Mouse (Mus musculus): ENCODE measurements around the gene 6430550D23Rik. TPM values are rescaled to one million over a fixed set of nuclear protein-coding genes. Genes with fewer than 3 reads are reported as not detected.

6430550D23Rik gene
- total RNA-seq (2023): under 1 TPM; 0.20 to 0.40 TPM

GRCm38 (mm10) chr2:156007888-156008532 is at the start of gene 6430550D23Rik, which contains the start of gene Ergic3:
Gene 6430550D23Rik (minus strand): TSS chr2:156007977.
Gene Ergic3 (plus strand): TSS chr2:156008045.

GRCm38 (mm10) chr2:156052816-156053215 is 45.0 kb upstream of the 6430550D23Rik start, which contains the start of gene Fer1l4:
Gene Fer1l4 (minus strand): TSS chr2:156052947.

GRCm38 (mm10) chr2:155956134-155957059 is 51.4 kb downstream of the 6430550D23Rik start, which contains the start of gene Cep250:
Gene Cep250 (plus strand): TSS chr2:155956458.

DNA sequence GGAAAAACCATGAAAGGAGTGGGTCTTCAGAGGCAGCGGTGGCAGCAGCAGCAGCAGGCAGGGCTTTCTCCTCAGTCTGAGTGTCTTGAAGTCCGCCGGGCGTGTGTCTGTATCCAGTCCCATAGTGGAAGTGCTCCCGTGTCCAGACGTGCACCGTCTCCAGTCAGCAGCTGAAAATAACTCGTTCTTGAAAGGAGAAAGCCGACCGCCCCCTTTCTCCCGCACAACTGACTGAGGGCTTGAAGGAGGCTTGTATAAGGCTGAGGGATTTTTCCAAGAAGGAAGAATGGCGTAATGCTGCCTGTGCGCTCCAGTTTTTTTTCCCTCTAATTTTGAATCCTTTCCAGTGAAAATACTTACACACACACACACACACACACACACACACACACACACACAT is 62.7 kb downstream of the 6430550D23Rik start, which contains the start of gene Gdf5:
Gene Gdf5, minus strand, starts transcription at position 244 of the 400 bp plus-strand sequence.

DNA sequence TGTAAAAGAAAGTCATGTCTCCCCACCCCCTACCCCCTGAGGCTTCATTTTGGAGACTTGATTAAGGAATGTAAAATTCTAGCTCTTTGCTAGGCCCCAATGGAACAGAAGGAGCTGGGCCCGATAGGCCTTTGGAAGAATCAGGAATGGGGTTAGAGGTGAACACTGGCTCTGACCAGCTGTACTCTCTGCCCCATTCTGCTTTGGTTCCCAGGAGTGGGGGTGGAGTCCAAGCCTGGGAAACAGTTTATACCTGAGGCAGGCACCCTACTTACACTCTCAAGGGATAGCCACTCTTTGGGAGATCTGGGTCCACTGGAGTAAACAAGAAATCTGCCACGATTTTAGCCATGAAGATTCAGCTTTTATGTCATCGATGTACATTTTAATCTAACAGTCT is 67.1 kb downstream of the 6430550D23Rik start, which contains the start of gene Gm15557:
Gene Gm15557, plus strand, starts transcription at position 48 of the 400 bp plus-strand sequence.

GRCm38 (mm10) chr2:155929531-155930442 is 78.0 kb downstream of the 6430550D23Rik start, which contains the start of gene Uqcc1:
Gene Uqcc1 (minus strand): TSS chr2:155930310.

Other genes with a start within 250 kb of the 6430550D23Rik start
- gene Mmp24, start 232.6 kb downstream of the 6430550D23Rik start, total RNA-seq (2023): not detected
- gene BC029722, start 188.6 kb downstream of the 6430550D23Rik start, total RNA-seq (2023): 1 to 10 TPM; 8.1 to 8.5 TPM
- gene Eif6, start 181.1 kb downstream of the 6430550D23Rik start, total RNA-seq (2023): 10 to 100 TPM; 83.0 to 91.9 TPM
- not detected for gene Fam83c, start 173.1 kb downstream of the 6430550D23Rik start, total RNA-seq (2023)
- 10 to 100 TPM; 11.3 to 12.6 TPM for gene Uqcc1, start 77.7 kb downstream of the 6430550D23Rik start, total RNA-seq (2023)
- gene Gm15557, start 67.2 kb downstream of the 6430550D23Rik start, total RNA-seq (2023): not detected
- gene Gdf5, start 62.6 kb downstream of the 6430550D23Rik start, total RNA-seq (2023): not detected
- 10 to 100 TPM; 56.6 to 70.4 TPM for gene Cep250, start 51.5 kb downstream of the 6430550D23Rik start, total RNA-seq (2023)
- 10 to 100 TPM; 64.3 to 65.9 TPM for gene Ergic3, start 68 bp upstream of the 6430550D23Rik start, total RNA-seq (2023)
- gene Fer1l4, start 45.0 kb upstream of the 6430550D23Rik start, total RNA-seq (2023): not detected
- gene Spag4, start 57.2 kb upstream of the 6430550D23Rik start, total RNA-seq (2023): 1 to 10 TPM; 1.1 to 1.3 TPM
- 10 to 100 TPM; 80.8 to 84.7 TPM for gene Cpne1, start 104.0 kb upstream of the 6430550D23Rik start, total RNA-seq (2023)
- gene Rbm12, start 104.0 kb upstream of the 6430550D23Rik start, total RNA-seq (2023): 10 to 100 TPM; 27.6 to 30.1 TPM
- gene Gm28036, start 119.1 kb upstream of the 6430550D23Rik start, total RNA-seq (2023): 10 to 100 TPM in 1 of 2 experiments, 1 to 10 TPM in 1; 9.9 to 13.4 TPM
- 10 to 100 TPM; 51.6 to 55.7 TPM for gene Romo1, start 136.1 kb upstream of the 6430550D23Rik start, total RNA-seq (2023)
- gene Nfs1, start 136.2 kb upstream of the 6430550D23Rik start, total RNA-seq (2023): 10 to 100 TPM; 15.4 to 16.6 TPM
- gene Rbm39, start 172.3 kb upstream of the 6430550D23Rik start, total RNA-seq (2023): 1,000 to 10,000 TPM; 1,069 to 1,095 TPM
- gene Phf20, start 188.5 kb upstream of the 6430550D23Rik start, total RNA-seq (2023): 10 to 100 TPM; 20.3 to 30.4 TPM

Data from neutrophil, adult 59 days (primary cell).